Mouse (Mus musculus) liver, postnatal 0 days (tissue): ENCODE results near the gene Get4.

Source experiments
- CTCF ChIP-seq: sonication (generic); IDR thresholded peaks from 2 replicates; pipeline ENCODE4 v1.5.1; 2016; ENCODE audit warnings: antibody characterized with exemption, low read depth
- EP300 ChIP-seq: IDR thresholded peaks from 2 replicates; pipeline ENCODE4 v1.6.1; 2016; ENCODE audit warnings: antibody characterized with exemption, low read depth, mild to moderate bottlenecking

DNA sequence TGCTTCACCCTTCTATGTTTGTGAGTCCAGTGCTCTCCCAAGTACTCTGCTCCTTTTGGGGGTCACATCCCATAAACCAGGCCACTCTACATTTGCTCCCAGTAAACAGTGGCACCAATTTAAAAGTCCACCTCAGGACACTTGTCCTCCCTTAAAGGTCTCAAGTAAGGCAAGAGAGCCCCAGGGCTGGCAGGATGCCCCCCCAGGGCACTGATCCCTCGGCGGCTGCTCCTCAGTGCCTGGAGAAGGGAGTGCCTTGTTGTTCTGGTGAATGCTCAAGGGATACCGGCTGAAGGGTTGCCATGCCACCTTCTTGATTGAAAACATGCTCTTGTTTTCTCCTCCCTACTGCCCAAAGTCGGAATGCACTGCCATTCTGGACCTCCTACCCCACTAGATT is 46.0 kb upstream of the Get4 start:
- TF ChIP-seq EP300 (no peak), CTCF (no peak)
